Mouse (Mus musculus) ZHBTc4 (cell line): ENCODE data around the gene Cdk5.

ENCODE experiments used
- DNase-seq: peaks from one replicate; pipeline ENCODE4 v3.0.0-alpha.2; 2011; ENCODE audit warnings: low read depth, low spot score

Cdk5 gene

GRCm38 (mm10) chr5:24423129-24424003 is at the start of gene Cdk5, which contains the start of gene Slc4a2:
Gene Cdk5 (minus strand): TSS chr5:24423530.
Gene Slc4a2 (plus strand): TSS chr5:24423837.
- DNase-seq, result peak; percentile 100

- peak; percentile 88 for DNase-seq
These were observed 47.3 kb upstream of the Cdk5 start for GRCm38 (mm10) chr5:24470600-24470999.

GRCm38 (mm10) chr5:24466762-24467161 is 43.4 kb upstream of the Cdk5 start:
- no peak for DNase-seq

- no peak for DNase-seq
These were observed 32.3 kb upstream of the Cdk5 start for GRCm38 (mm10) chr5:24455613-24456012.

- peak; percentile 50 for DNase-seq
These were observed 31.7 kb upstream of the Cdk5 start for GRCm38 (mm10) chr5:24455076-24455475.

GRCm38 (mm10) chr5:24453985-24454303 is 30.6 kb upstream of the Cdk5 start:
- no peak for DNase-seq

GRCm38 (mm10) chr5:24453283-24453984 is 30.1 kb upstream of the Cdk5 start:
- no peak for DNase-seq

GRCm38 (mm10) chr5:24452691-24453233 is 29.4 kb upstream of the Cdk5 start:
- peak; percentile 36 for DNase-seq

- peak; percentile 42 for DNase-seq
These were observed 28.8 kb upstream of the Cdk5 start, which contains the start of gene Agap3 for GRCm38 (mm10) chr5:24452030-24452690. Gene Agap3 (plus strand): TSS chr5:24452177.

- DNase-seq, result peak; percentile 92
These were observed 28.1 kb upstream of the Cdk5 start for GRCm38 (mm10) chr5:24451264-24452029.

GRCm38 (mm10) chr5:24447624-24448298 is 24.4 kb upstream of the Cdk5 start, which contains the start of gene Tmub1:
Gene Tmub1 (minus strand): TSS chr5:24447854.
- peak; percentile 97 for DNase-seq

- no peak for DNase-seq
These were observed 23.3 kb upstream of the Cdk5 start for GRCm38 (mm10) chr5:24446630-24447029.

GRCm38 (mm10) chr5:24445428-24446080 is 22.2 kb upstream of the Cdk5 start:
- DNase-seq, result no peak

GRCm38 (mm10) chr5:24444746-24445427 is 21.6 kb upstream of the Cdk5 start, which contains the start of gene Fastk:
Gene Fastk (minus strand): TSS chr5:24445287.
- DNase-seq, result peak; percentile 96

GRCm38 (mm10) chr5:24443927-24444326 is 20.6 kb upstream of the Cdk5 start:
- DNase-seq, result no peak

GRCm38 (mm10) chr5:24443204-24443603 is 19.9 kb upstream of the Cdk5 start:
- DNase-seq, result no peak

GRCm38 (mm10) chr5:24442029-24442428 is 18.7 kb upstream of the Cdk5 start:
- DNase-seq, result no peak

GRCm38 (mm10) chr5:24441187-24441586 is 17.9 kb upstream of the Cdk5 start:
- DNase-seq, result no peak

GRCm38 (mm10) chr5:24433993-24434392 is 10.7 kb upstream of the Cdk5 start:
- DNase-seq, result no peak
